Mouse (Mus musculus) olfactory bulb, adult 2 months (tissue): ENCODE results near the gene Tenm2.

ENCODE experiments used
- CTCF ChIP-seq: fragments of 200-500 bp; IDR thresholded peaks from 2 replicates; pipeline ENCODE4 v1.5.1; 2012; ENCODE audit warnings: low read depth, mild to moderate bottlenecking, low read length, moderate library complexity; ENCODE audit not compliant: insufficient read depth
- POLR2A ChIP-seq: fragments of 200-500 bp; IDR thresholded peaks from 2 replicates; pipeline ENCODE4 v1.6.1; 2012; ENCODE audit warnings: mild to moderate bottlenecking, low read depth, low read length, moderate library complexity; ENCODE audit not compliant: insufficient read depth

GRCm38 (mm10) chr11:36512468-36512867 lies 723.3 kb downstream of the Tenm2 start:
- TF ChIP-seq POLR2A = no peak
- TF ChIP-seq CTCF = no peak
